Mouse (Mus musculus) layer of hippocampus, adult 9-10 months (tissue): Measurements from ENCODE around the gene Ltb.
"Not testable (repeated sequence)": the region's sequence is repeated elsewhere in the genome, so short reads cannot be mapped to it uniquely, and the experiment has no call there.

ENCODE experiments used
- DNase-seq: peaks from one replicate; pipeline ENCODE4 v3.0.0; 2022; ENCODE audit warnings: low spot score

Ltb gene

GRCm38 (mm10) chr17:35225456-35225855 is 31.2 kb downstream of the Ltb start:
- DNase-seq: no peak

GRCm38 (mm10) chr17:35226561-35227046 is 32.4 kb downstream of the Ltb start:
- DNase-seq: no peak

- no peak for DNase-seq
These were observed 36.8 kb downstream of the Ltb start for GRCm38 (mm10) chr17:35231022-35231421.

GRCm38 (mm10) chr17:35232043-35232442 is 37.8 kb downstream of the Ltb start:
- peak; percentile 89 for DNase-seq

GRCm38 (mm10) chr17:35232659-35233058 is 38.4 kb downstream of the Ltb start:
- no peak for DNase-seq

- no peak for DNase-seq
These were observed 39.1 kb downstream of the Ltb start, which contains the start of gene Atp6v1g2 for GRCm38 (mm10) chr17:35233114-35233980. Gene Atp6v1g2, plus strand, starts transcription at chr17:35233660.

GRCm38 (mm10) chr17:35234090-35234489 is 39.9 kb downstream of the Ltb start:
- DNase-seq: not testable (repeated sequence)

- no peak for DNase-seq
These were observed 40.7 kb downstream of the Ltb start for GRCm38 (mm10) chr17:35234903-35235302.

GRCm38 (mm10) chr17:35235614-35236389 is 41.6 kb downstream of the Ltb start, which contains the start of gene Nfkbil1:
Gene Nfkbil1, minus strand, starts transcription at chr17:35235792.
- peak; percentile 91 for DNase-seq

GRCm38 (mm10) chr17:35236390-35236746 is 42.1 kb downstream of the Ltb start:
- peak; percentile 96 for DNase-seq

- no peak for DNase-seq
These were observed 42.8 kb downstream of the Ltb start for GRCm38 (mm10) chr17:35236996-35237395.

- no peak for DNase-seq
These were observed 43.3 kb downstream of the Ltb start for GRCm38 (mm10) chr17:35237504-35237903.

- no peak for DNase-seq
These were observed 45.5 kb downstream of the Ltb start for GRCm38 (mm10) chr17:35239700-35240099.

- no peak for DNase-seq
These were observed 46.4 kb downstream of the Ltb start for GRCm38 (mm10) chr17:35240384-35241304.

GRCm38 (mm10) chr17:35241305-35242014 is 47.2 kb downstream of the Ltb start, which contains the start of gene Ddx39b:
Gene Ddx39b, plus strand, starts transcription at chr17:35241746.
- peak; percentile 91 for DNase-seq

- DNase-seq: no peak
These were observed 48.0 kb downstream of the Ltb start for GRCm38 (mm10) chr17:35242015-35242941.

GRCm38 (mm10) chr17:35243086-35243485 is 48.8 kb downstream of the Ltb start:
- no peak for DNase-seq

GRCm38 (mm10) chr17:35244999-35245398 is 50.8 kb downstream of the Ltb start:
- DNase-seq: no peak
